Mouse (Mus musculus) C2C12 (cell line): Measurements from ENCODE around the gene Mgll.

Source experiments
- CTCF ChIP-seq: IDR thresholded peaks from one replicate; pipeline ENCODE4 v1.5.1; 2011; ENCODE audit not compliant: control insufficient read depth, insufficient read depth, insufficient read length
- MAX ChIP-seq: IDR thresholded peaks from one replicate; pipeline ENCODE4 v1.6.1; 2011; ENCODE audit warnings: mild to moderate bottlenecking, control low read depth
- USF1 ChIP-seq: IDR thresholded peaks from one replicate; pipeline ENCODE4 v1.6.1; 2011; ENCODE audit warnings: low read depth, mild to moderate bottlenecking, control low read depth, moderate library complexity

- no peak for TF ChIP-seq CTCF
- TF ChIP-seq USF1: no peak
- no peak for TF ChIP-seq MAX
Observed at GRCm38 (mm10) chr6:88815489-88815888, 91.3 kb downstream of the Mgll start.
